Mouse (Mus musculus) lung, adult 2 months (tissue): ENCODE measurements around the gene Cep68. TPM values are rescaled to one million over a fixed set of nuclear protein-coding genes. Genes with fewer than 3 reads are reported as not detected.

Source experiments
- DNase-seq: peaks from one replicate; pipeline ENCODE4 v3.0.0; 2022
- H3K4me1 ChIP-seq: fragments of 200-500 bp; 2 replicates; pipeline ENCODE4 v1.6.1; 2011; ENCODE audit warnings: low read length; ENCODE audit not compliant: control insufficient read depth, insufficient read depth
- H3K4me3 ChIP-seq: fragments of 200-500 bp; replicated peaks from 2 replicates; pipeline ENCODE3; 2011; ENCODE audit warnings: low read depth, mild to moderate bottlenecking, control low read depth, low read length; ENCODE audit errors: extremely low read depth
- CTCF ChIP-seq: fragments of 200-500 bp; IDR thresholded peaks from 2 replicates; pipeline ENCODE4 v1.5.1; 2011; ENCODE audit warnings: mild to moderate bottlenecking, low read length, control low read depth; ENCODE audit not compliant: insufficient read depth
- POLR2A ChIP-seq: fragments of 200-500 bp; IDR thresholded peaks from 2 replicates; pipeline ENCODE4 v1.6.1; 2011; ENCODE audit warnings: low read depth, mild to moderate bottlenecking, control low read depth, low read length, borderline replicate concordance; ENCODE audit errors: extremely low read depth
- WGBS: fragments of 180-500 bp; shearing (Covaris S2); methylation state at CpG from one replicate; pipeline ENCODE4 v1.1.7; 2018; 5-methylcytosine and 5-hydroxymethylcytosine counted together
- polyA plus RNA-seq: library from polyadenylated mRNA; depleted of rRNA; stranded (reverse); fragments of >200 nt; gene quantifications from 2 replicates; pipeline ENCODE4 v1.2.3, GENCODE M21; 2012; rRNA removed

Gene Cep68
- polyA plus RNA-seq, 1 experiment: 21.0 TPM

DNA sequence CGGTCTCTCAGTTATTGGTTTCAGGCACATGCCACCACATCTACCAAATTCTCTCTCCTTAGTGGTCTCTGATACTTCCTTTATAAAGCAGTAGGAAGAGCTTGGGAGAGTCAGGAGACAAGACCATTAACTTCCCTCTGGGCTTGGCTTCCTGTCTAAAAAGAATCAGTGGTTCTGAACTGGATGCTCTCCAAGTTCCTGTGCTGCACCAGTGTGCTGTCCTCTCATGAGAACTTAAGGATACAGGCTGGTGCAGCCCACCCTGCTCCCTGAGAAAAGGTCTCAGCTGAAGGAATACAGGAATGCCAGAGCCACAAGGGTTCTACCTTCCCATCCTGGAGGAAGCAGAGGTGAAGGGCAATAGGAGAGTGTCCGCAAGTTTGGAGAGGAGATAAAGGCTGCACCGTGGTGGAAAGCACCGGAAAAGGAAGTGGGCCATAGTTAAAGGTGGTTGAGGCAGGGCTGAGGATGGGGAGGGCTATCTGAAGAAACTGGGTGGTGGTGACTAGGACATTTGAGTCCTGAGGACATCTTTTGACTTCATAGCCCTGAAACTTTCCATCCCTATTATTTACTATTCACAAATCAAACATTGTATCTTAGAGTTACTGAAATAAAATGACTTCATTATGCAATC is 56.0 kb downstream of the Cep68 start:
- Histone ChIP-seq H3K4me1 (peaks cover 10% of the 10 kb centered on the region), H3K4me3 (no peak overlapping the region)
- peak; percentile 15; the same call in 1 of the 2 replicates for TF ChIP-seq POLR2A
- TF ChIP-seq CTCF: no peak
- peak; percentile 24 for DNase-seq
- WGBS: 45% methylated on average over 4 of the region's 4 CpGs

DNA sequence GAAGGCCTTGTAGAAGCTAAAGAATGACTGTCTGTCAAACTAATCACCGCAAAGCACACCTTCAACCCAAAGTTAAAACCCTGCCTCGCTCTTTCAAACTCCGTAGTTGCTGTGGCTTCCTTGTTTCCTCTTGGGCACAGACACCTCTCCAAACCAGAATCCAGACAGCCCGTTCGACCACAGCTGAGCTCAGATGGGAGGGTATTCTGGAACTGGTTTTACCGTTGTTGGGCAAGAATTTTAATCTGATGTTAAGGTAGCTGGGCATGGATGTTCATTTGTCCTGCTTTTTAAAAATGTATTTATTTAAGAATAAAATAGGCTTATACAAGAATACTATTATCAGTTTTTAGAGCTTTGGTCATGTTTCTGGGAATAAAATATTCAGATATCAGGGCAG is 62.0 kb downstream of the Cep68 start:
- WGBS: 76% methylated on average over 6 of the region's 6 CpGs
- TF ChIP-seq CTCF (no peak), POLR2A (no peak)
- no peak overlapping the region for H3K4me3 ChIP-seq
- DNase-seq: no peak
- H3K4me1 ChIP-seq: peaks cover 5% of the 10 kb centered on the region

Other genes starting within 250 kb of the Cep68 start
- 22.5 and 37.7 TPM in 2 replicates for gene Actr2, start 136.5 kb downstream of the Cep68 start, polyA plus RNA-seq
- 49.9 and 69.8 TPM in 2 replicates for gene Rab1a, start 48.0 kb downstream of the Cep68 start, polyA plus RNA-seq
- gene Slc1a4, start 83.3 kb upstream of the Cep68 start, polyA plus RNA-seq: 7.5 and 12.5 TPM in 2 replicates